Mouse (Mus musculus): ENCODE results near the gene Tsen15.

DNA sequence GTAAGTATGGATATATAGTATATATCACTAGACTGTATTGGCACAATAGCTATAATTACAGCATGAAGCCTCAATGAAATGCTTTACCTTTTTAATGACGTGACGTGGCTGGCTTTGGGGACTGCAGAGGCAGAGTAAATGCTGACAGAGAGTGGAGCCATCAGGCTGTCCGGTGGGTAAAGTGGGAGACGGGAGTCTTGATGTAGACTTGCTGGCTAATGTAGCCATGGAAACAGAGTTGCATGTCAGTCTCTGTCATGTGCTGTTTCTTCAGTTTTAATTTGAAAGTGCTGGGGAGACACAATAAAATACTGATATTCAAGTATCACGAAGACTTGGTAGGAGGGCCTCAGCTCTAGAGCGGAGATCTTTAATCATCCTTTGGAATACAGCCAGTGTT, 62.5 kb downstream of the Tsen15 start:
- TF ChIP-seq GATA1 (IDR thresholded peaks at IDR 0.05; ENCODE audit: borderline replicate concordance, low read length) (no peak), FLI1 (IDR thresholded peaks at IDR 0.05; ENCODE audit: low read length) (no peak)

All from megakaryocyte, embryonic 14.5 days (primary cell).